In the genomic region with DNA sequence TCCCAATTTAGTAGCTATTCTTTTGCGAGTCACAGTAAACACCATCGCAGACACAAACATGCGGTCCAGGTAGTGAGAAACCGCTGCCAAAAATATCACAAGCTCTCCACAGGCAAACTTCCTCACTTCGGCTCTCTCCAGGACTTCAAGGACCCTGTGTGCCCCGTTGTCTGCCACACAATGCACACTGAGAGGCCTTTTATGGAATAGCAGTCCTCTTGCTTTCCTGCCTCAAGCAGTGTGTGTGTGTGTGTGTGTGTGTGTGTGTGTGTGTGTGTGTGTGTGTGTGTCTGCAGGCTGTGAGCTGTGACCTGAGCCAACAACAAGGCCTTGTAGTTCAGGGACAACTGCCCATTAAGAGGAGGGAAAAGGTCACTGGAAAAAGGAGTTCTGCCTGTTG, we compare ENCODE assay signal across 7 mouse cellular contexts. TPM values are rescaled to one million over a fixed set of nuclear protein-coding genes. Genes with fewer than 3 reads are reported as not detected.
DNase-seq lines count a peak whose midpoint lies in the region; ATAC-seq and TF ChIP-seq lines count a peak whose summit lies in the region.

No protein-coding gene starts in this region.

- no peak overlapping the region for H3K27ac ChIP-seq in neural tube, embryonic 15.5 days (replicated peaks)
- H3K27ac ChIP-seq in embryonic facial prominence, embryonic 10.5 days (replicated peaks), result no peak overlapping the region; the same call in 1 of the 2 replicates
- peak overlapping the region; percentile 39 for H3K27ac ChIP-seq in testis, adult 2 months (ENCODE audit: control insufficient read depth, insufficient read depth, low read depth, low read length)

- no peak for TF ChIP-seq POLR2A in testis, adult 2 months (IDR thresholded peaks at IDR 0.05; ENCODE audit: control insufficient read depth, low read depth, low read length)

- peak; percentile 30 for DNase-seq in neural tube, embryonic 10.5 days (ENCODE audit: extremely low spot score, low spot score)
- DNase-seq in embryonic facial prominence, embryonic 10.5 days (ENCODE audit: low spot score), result peak; percentile 54
- DNase-seq in spleen, postnatal 14 days (ENCODE audit: low spot score in 2 of 2), result no peak

- H3K9me3 ChIP-seq in neural tube, embryonic 15.5 days (replicated peaks), result no peaks in the 10 kb centered on the region
- no peaks in the 10 kb centered on the region for H3K9me3 ChIP-seq in embryonic facial prominence, embryonic 10.5 days

- H3K9ac ChIP-seq in neural tube, embryonic 15.5 days (replicated peaks), result no peak overlapping the region

- WGBS in neural tube, embryonic 15.5 days, result 48% methylated on average over 6 of the region's 6 CpGs
- 26% methylated on average over 6 of the region's 6 CpGs for WGBS in embryonic facial prominence, embryonic 10.5 days

- no peaks in the 10 kb centered on the region for H3K36me3 ChIP-seq in neural tube, embryonic 15.5 days
- no peaks in the 10 kb centered on the region for H3K36me3 ChIP-seq in embryonic facial prominence, embryonic 10.5 days (replicated peaks)
- H3K36me3 ChIP-seq in testis, adult 2 months (ENCODE audit: control insufficient read depth, insufficient read depth, low read length), result no peaks in the 10 kb centered on the region

- no peak overlapping the region for H3K4me3 ChIP-seq in neural tube, embryonic 15.5 days (replicated peaks)
- H3K4me3 ChIP-seq in embryonic facial prominence, embryonic 10.5 days, result no peak overlapping the region
- no peak overlapping the region for H3K4me3 ChIP-seq in testis, adult 2 months (ENCODE audit: control insufficient read depth, low read depth, low read length)

- H3K27me3 ChIP-seq in neural tube, embryonic 15.5 days (replicated peaks), result no peaks in the 10 kb centered on the region
- no peaks in the 10 kb centered on the region for H3K27me3 ChIP-seq in embryonic facial prominence, embryonic 10.5 days (replicated peaks; ENCODE audit: low read depth, poor library complexity, severe bottlenecking)
- no peaks in the 10 kb centered on the region for H3K27me3 ChIP-seq in testis, adult 2 months (ENCODE audit: control insufficient read depth, insufficient read depth, low read length)

- no peak overlapping the region for H3K4me2 ChIP-seq in neural tube, embryonic 15.5 days

- no peak for ATAC-seq in neural tube, embryonic 15.5 days (ENCODE audit: low FRiP score)
- ATAC-seq in hematopoietic stem cell, adult 5-6 weeks (replicated peaks in 1 of 2; ENCODE audit: insufficient read depth in 1 of 2, low FRiP score in 2 of 2, low TSS enrichment in 1 of 2, low read depth in 1 of 2, poor library complexity in 2 of 2, severe bottlenecking in 2 of 2), result peak; percentile 65 to 69; a peak in 3 of 4 replicates
- no peak for ATAC-seq in inflammation-experienced regulatory T-cells, adult 6 months

- TF ChIP-seq CTCF in testis, adult 2 months (IDR thresholded peaks at IDR 0.05; ENCODE audit: control insufficient read depth, insufficient read depth, insufficient replicate concordance, low read depth, low read length), result no peak

- no peaks in the 10 kb centered on the region for H3K4me1 ChIP-seq in neural tube, embryonic 15.5 days
- H3K4me1 ChIP-seq in embryonic facial prominence, embryonic 10.5 days, result peaks cover 32% of the 10 kb centered on the region
- H3K4me1 ChIP-seq in testis, adult 2 months (ENCODE audit: control insufficient read depth, insufficient read depth, low read length), result peaks cover 2% of the 10 kb centered on the region

RNA-seq across cellular contexts. Expression of a gene that starts 41.6 kb away (rescaled TPM):
- polyA plus RNA-seq in neural tube, embryonic 15.5 days (2015; fragmentation: Nextera tagmentation; extraction: Ambion mirVana), result 19.5 and 26.1 TPM in 2 replicates
- polyA plus RNA-seq in embryonic facial prominence, embryonic 10.5 days (2016; fragmentation: Nextera tagmentation; extraction: Ambion mirVana), result 44.2 and 47.2 TPM in 2 replicates
- total RNA-seq in hematopoietic stem cell, adult 5-6 weeks (2017), result 9.3 and 13.8 TPM in 2 replicates
- polyA plus RNA-seq in testis, adult 2 months (2012; rRNA removed), result 15.1 and 17.5 TPM in 2 replicates
- polyA plus RNA-seq in inflammation-experienced regulatory T-cells, adult 6 months (2017; shearing (Covaris generic)), result under 1 TPM; 0.55 to 0.98 (median 0.91) TPM

Comparison
In these comparisons a context has a peak if more than half of its experiments do, and no peak if none do; other contexts are left out.
1. DNase-seq: peak in neural tube, embryonic 10.5 days (single experiment) and embryonic facial prominence, embryonic 10.5 days (single experiment); none in spleen, postnatal 14 days (0 of 2).
2. ATAC-seq: peak in hematopoietic stem cell, adult 5-6 weeks (2 of 2); none in neural tube, embryonic 15.5 days (single experiment) and inflammation-experienced regulatory T-cells, adult 6 months (single experiment).